In the genomic region with DNA sequence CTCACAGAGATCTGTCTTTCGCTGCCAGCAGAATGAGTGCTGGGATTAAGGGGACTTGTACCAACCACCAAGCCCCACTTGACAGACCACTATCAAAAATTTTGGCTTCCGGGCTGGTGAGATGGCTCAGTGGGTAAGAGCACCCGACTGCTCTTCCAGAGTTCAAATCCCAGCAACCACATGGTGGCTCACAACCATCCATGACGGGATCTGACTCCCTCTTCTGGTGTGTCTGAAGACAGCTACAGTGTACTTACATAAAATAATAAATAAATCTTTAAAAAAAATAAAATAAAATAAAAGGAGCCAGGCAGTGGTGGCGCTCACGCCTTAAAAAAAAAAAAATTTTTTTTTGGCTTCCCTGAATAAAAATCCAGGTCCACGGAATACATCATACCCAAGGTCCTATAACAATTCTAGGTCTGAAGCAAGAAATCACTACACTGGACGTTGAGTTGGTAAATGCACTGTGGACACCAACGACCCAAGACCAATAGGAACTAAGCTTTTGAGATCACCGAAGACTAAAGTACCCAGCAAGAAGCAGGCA, we compare ENCODE assay signal across 8 mouse cellular contexts. TPM values are rescaled to one million over a fixed set of nuclear protein-coding genes. Genes with fewer than 3 reads are reported as not detected.
A peak's percentile ranks its signal among the peaks of the same experiment; 100 is the strongest.
DNase-seq lines count a peak whose midpoint lies in the region; ATAC-seq and TF ChIP-seq lines count a peak whose summit lies in the region.

No protein-coding gene starts in this region.

- peak overlapping the region; percentile 74 for H3K4me2 ChIP-seq in liver, embryonic 13.5 days

- H3K9ac ChIP-seq in liver, embryonic 13.5 days = no peak overlapping the region

- peaks cover 4% of the 10 kb centered on the region for H3K4me1 ChIP-seq in thymus, adult 2 months (replicated peaks; ENCODE audit: control insufficient read depth, insufficient read depth, low read length)
- H3K4me1 ChIP-seq in liver, embryonic 13.5 days (replicated peaks) = peaks cover 8% of the 10 kb centered on the region

- no peak for ATAC-seq in liver, embryonic 13.5 days (ENCODE audit: low read depth)

- no peak for DNase-seq in gastrocnemius, adult 2 months
- no peak for DNase-seq in gastrocnemius, postnatal 4 days (ENCODE audit: low spot score in 2 of 2)
- DNase-seq in thymus, adult 2 months = no peak
- no peak for DNase-seq in thymus, postnatal 14 days
- DNase-seq in liver, embryonic 13.5 days = no peak
- DNase-seq in B cell, adult 2 months = no peak
- no peak for DNase-seq in adrenal gland, postnatal 25 days
- no peak for DNase-seq in kidney, adult 9 months

- peak overlapping the region; percentile 87 for H3K27ac ChIP-seq in gastrocnemius, adult 2 months
- H3K27ac ChIP-seq in thymus, adult 2 months (ENCODE audit: control insufficient read depth, insufficient read depth, low read length) = no peak overlapping the region
- H3K27ac ChIP-seq in liver, embryonic 13.5 days = no peak overlapping the region

- no peak for TF ChIP-seq CTCF in gastrocnemius, adult 2 months (IDR thresholded peaks at IDR 0.05)
- TF ChIP-seq CTCF in thymus, adult 2 months (IDR thresholded peaks at IDR 0.05; ENCODE audit: borderline replicate concordance, control insufficient read depth, extremely low read depth, insufficient read depth, low read length, poor library complexity) = no peak

- H3K9me3 ChIP-seq in liver, embryonic 13.5 days (replicated peaks) = no peaks in the 10 kb centered on the region

- H3K4me3 ChIP-seq in gastrocnemius, adult 2 months = peak overlapping the region; percentile 89
- peak overlapping the region; percentile 87; the same call in 1 of the 2 replicates for H3K4me3 ChIP-seq in thymus, adult 2 months (ENCODE audit: control insufficient read depth, insufficient read depth, low read length)
- peak overlapping the region; percentile 60 for H3K4me3 ChIP-seq in liver, embryonic 13.5 days (replicated peaks)

- 52% methylated on average over 10 of the region's 10 CpGs for WGBS in thymus, adult 2 months
- 39% methylated on average over 10 of the region's 10 CpGs for WGBS in liver, embryonic 13.5 days (ENCODE audit: insufficient replicate concordance)

- H3K27me3 ChIP-seq in thymus, adult 2 months (ENCODE audit: control insufficient read depth, insufficient read depth, low read length) = no peaks in the 10 kb centered on the region; the same call in 1 of the 2 replicates
- peaks cover 34% of the 10 kb centered on the region for H3K27me3 ChIP-seq in liver, embryonic 13.5 days

- TF ChIP-seq POLR2A in thymus, adult 2 months (IDR thresholded peaks at IDR 0.05; ENCODE audit: control insufficient read depth, extremely low read depth, insufficient read depth, low read length, poor library complexity) = no peak

- no peaks in the 10 kb centered on the region for H3K36me3 ChIP-seq in thymus, adult 2 months (ENCODE audit: control insufficient read depth, insufficient read depth, low read length)
- no peaks in the 10 kb centered on the region for H3K36me3 ChIP-seq in liver, embryonic 13.5 days

- intact Hi-C loops in gastrocnemius, adult 2 months (cut with DNase I) = no loop called here

RNA-seq across cellular contexts. Expression of gene Zfp964, which starts 0.4 kb away (rescaled TPM):
- under 1 TPM; 0.74 to 0.75 TPM for total RNA-seq in gastrocnemius, adult 2 months (2021)
- total RNA-seq in gastrocnemius, postnatal 4 days (2021) = 1 to 10 TPM; 1.1 to 2.0 TPM
- polyA plus RNA-seq in thymus, adult 2 months (2012; rRNA removed) = 0.26 and 0.27 TPM in 2 replicates
- 0.27 and 0.37 TPM in 2 replicates for polyA plus RNA-seq in liver, embryonic 13.5 days (2015; fragmentation: Nextera tagmentation; extraction: Ambion mirVana)
- total RNA-seq in adrenal gland, postnatal 25 days (2021) = 2.2 and 2.9 TPM in 2 replicates

RNA-seq across cellular contexts. Expression of gene Zfp868, which starts 28.5 kb away (rescaled TPM):
- 1 to 10 TPM; 5.7 to 6.2 TPM for total RNA-seq in gastrocnemius, adult 2 months (2021)
- total RNA-seq in gastrocnemius, postnatal 4 days (2021) = 10 to 100 TPM; 10.0 to 12.2 TPM
- 10.3 and 10.4 TPM in 2 replicates for polyA plus RNA-seq in thymus, adult 2 months (2012; rRNA removed)
- polyA plus RNA-seq in liver, embryonic 13.5 days (2015; fragmentation: Nextera tagmentation; extraction: Ambion mirVana) = 7.5 and 9.4 TPM in 2 replicates
- 13.8 and 15.0 TPM in 2 replicates for total RNA-seq in adrenal gland, postnatal 25 days (2021)

RNA-seq across cellular contexts. Expression of gene Zfp869, which starts 56.6 kb away (rescaled TPM):
- 10 to 100 TPM; 15.0 to 15.9 TPM for total RNA-seq in gastrocnemius, adult 2 months (2021)
- total RNA-seq in gastrocnemius, postnatal 4 days (2021) = 10 to 100 TPM; 13.4 to 16.6 TPM
- polyA plus RNA-seq in thymus, adult 2 months (2012; rRNA removed) = 3.8 and 4.1 TPM in 2 replicates
- polyA plus RNA-seq in liver, embryonic 13.5 days (2015; fragmentation: Nextera tagmentation; extraction: Ambion mirVana) = 12.3 and 14.0 TPM in 2 replicates
- 21.9 and 24.9 TPM in 2 replicates for total RNA-seq in adrenal gland, postnatal 25 days (2021)
